Mouse (Mus musculus): ENCODE results near the gene Itpr1.

The Itpr1 gene

GRCm38 (mm10) chr6:108214294-108214925 is 1.5 kb downstream of the Itpr1 start:
- no peak for DNase-seq (ENCODE audit: low spot score)

GRCm38 (mm10) chr6:108216091-108216490 is 3.2 kb downstream of the Itpr1 start:
- DNase-seq (ENCODE audit: low spot score), result no peak

- no peak for DNase-seq (ENCODE audit: low spot score)
These were observed 3.9 kb downstream of the Itpr1 start for GRCm38 (mm10) chr6:108216832-108217231.

- no peak for DNase-seq (ENCODE audit: low spot score)
These were observed 5.1 kb downstream of the Itpr1 start for GRCm38 (mm10) chr6:108217987-108218386.

GRCm38 (mm10) chr6:108222435-108222834 is 9.5 kb downstream of the Itpr1 start:
- DNase-seq (ENCODE audit: low spot score), result no peak

- DNase-seq (ENCODE audit: low spot score), result no peak
These were observed 10.0 kb downstream of the Itpr1 start for GRCm38 (mm10) chr6:108222875-108223274.

GRCm38 (mm10) chr6:108224361-108224760 is 11.5 kb downstream of the Itpr1 start:
- no peak for DNase-seq (ENCODE audit: low spot score)

GRCm38 (mm10) chr6:108225027-108225426 is 12.1 kb downstream of the Itpr1 start:
- no peak for DNase-seq (ENCODE audit: low spot score)

GRCm38 (mm10) chr6:108226230-108226629 is 13.3 kb downstream of the Itpr1 start:
- no peak for DNase-seq (ENCODE audit: low spot score)

- no peak for DNase-seq (ENCODE audit: low spot score)
These were observed 14.6 kb downstream of the Itpr1 start for GRCm38 (mm10) chr6:108227461-108227860.

- no peak for DNase-seq (ENCODE audit: low spot score)
These were observed 15.2 kb downstream of the Itpr1 start for GRCm38 (mm10) chr6:108228048-108228447.

GRCm38 (mm10) chr6:108228601-108229000 is 15.7 kb downstream of the Itpr1 start:
- no peak for DNase-seq (ENCODE audit: low spot score)

- DNase-seq (ENCODE audit: low spot score), result no peak
These were observed 17.7 kb downstream of the Itpr1 start for GRCm38 (mm10) chr6:108230608-108231007.

- no peak for DNase-seq (ENCODE audit: low spot score)
These were observed 19.2 kb downstream of the Itpr1 start for GRCm38 (mm10) chr6:108231892-108232710.

GRCm38 (mm10) chr6:108233070-108233469 is 20.2 kb downstream of the Itpr1 start:
- DNase-seq (ENCODE audit: low spot score), result peak; percentile 82

GRCm38 (mm10) chr6:108234536-108234935 is 21.6 kb downstream of the Itpr1 start:
- DNase-seq (ENCODE audit: low spot score), result peak; percentile 56

GRCm38 (mm10) chr6:108235680-108236123 is 22.8 kb downstream of the Itpr1 start:
- no peak for DNase-seq (ENCODE audit: low spot score)

- no peak for DNase-seq (ENCODE audit: low spot score)
These were observed 23.6 kb downstream of the Itpr1 start for GRCm38 (mm10) chr6:108236411-108236921.

GRCm38 (mm10) chr6:108236996-108237395 is 24.1 kb downstream of the Itpr1 start:
- DNase-seq (ENCODE audit: low spot score), result no peak

- no peak for DNase-seq (ENCODE audit: low spot score)
These were observed 24.7 kb downstream of the Itpr1 start for GRCm38 (mm10) chr6:108237585-108237984.

- DNase-seq (ENCODE audit: low spot score), result no peak
These were observed 25.1 kb downstream of the Itpr1 start for GRCm38 (mm10) chr6:108238011-108238410.

- no peak for DNase-seq (ENCODE audit: low spot score)
These were observed 26.2 kb downstream of the Itpr1 start for GRCm38 (mm10) chr6:108239056-108239455.

- DNase-seq (ENCODE audit: low spot score), result no peak
These were observed 27.1 kb downstream of the Itpr1 start for GRCm38 (mm10) chr6:108240004-108240403.

Measured in urinary bladder, postnatal 14 days (tissue).